Mouse (Mus musculus): ENCODE results near the gene Fam84b. TPM values are rescaled to one million over a fixed set of nuclear protein-coding genes. Genes with fewer than 3 reads are reported as not detected.
"Not testable (repeated sequence)": the region's sequence is repeated elsewhere in the genome, so short reads cannot be mapped to it uniquely, and the experiment has no call there.

The Fam84b gene
- polyA plus RNA-seq, 1 experiment from 2014 or later = 11.5 TPM

GRCm38 (mm10) chr15:60841785-60842184 is 11.8 kb downstream of the Fam84b start:
- H3K27me3 ChIP-seq (replicated peaks) = no peaks in the 10 kb centered on the region
- peaks cover 8% of the 10 kb centered on the region; the same call in 1 of the 2 replicates for H3K4me1 ChIP-seq
- H3K4me3 ChIP-seq = no peak overlapping the region
- ATAC-seq (ENCODE audit: low FRiP score, low read depth) = no peak
- no peak overlapping the region for H3K9ac ChIP-seq
- no peaks in the 10 kb centered on the region for H3K36me3 ChIP-seq
- WGBS = 61% methylated on average over 4 of the region's 4 CpGs
- no peaks in the 10 kb centered on the region for H3K9me3 ChIP-seq
- no peak overlapping the region for H3K4me2 ChIP-seq (replicated peaks)
- H3K27ac ChIP-seq = no peak overlapping the region

GRCm38 (mm10) chr15:60841312-60841711 is 12.3 kb downstream of the Fam84b start:
- not testable (repeated sequence) for H3K9ac ChIP-seq; H3K4me3 ChIP-seq; H3K9me3 ChIP-seq; ATAC-seq (ENCODE audit: low FRiP score, low read depth); H3K4me2 ChIP-seq (replicated peaks); H3K36me3 ChIP-seq; H3K27me3 ChIP-seq (replicated peaks); H3K27ac ChIP-seq; H3K4me1 ChIP-seq

GRCm38 (mm10) chr15:60840296-60840670 is 13.3 kb downstream of the Fam84b start:
- Histone ChIP-seq H3K4me1 (no peaks in the 10 kb centered on the region), H3K4me3 (no peak overlapping the region), H3K36me3 (no peaks in the 10 kb centered on the region), H3K27ac (no peak overlapping the region), H3K4me2 (replicated peaks) (no peak overlapping the region), H3K9me3 (no peaks in the 10 kb centered on the region), H3K27me3 (replicated peaks) (no peaks in the 10 kb centered on the region), H3K9ac (no peak overlapping the region)
- no peak for ATAC-seq (ENCODE audit: low FRiP score, low read depth)
- 33% methylated on average over 4 of the region's 4 CpGs for WGBS

GRCm38 (mm10) chr15:60839539-60840295 is 13.9 kb downstream of the Fam84b start:
- no peak overlapping the region for H3K4me2 ChIP-seq (replicated peaks)
- no peak for ATAC-seq (ENCODE audit: low FRiP score, low read depth)
- no peak overlapping the region for H3K27ac ChIP-seq
- no peak overlapping the region for H3K9ac ChIP-seq
- H3K4me1 ChIP-seq = no peaks in the 10 kb centered on the region
- no peak overlapping the region for H3K4me3 ChIP-seq
- WGBS = 28% methylated on average over 3 of the region's 3 CpGs
- H3K9me3 ChIP-seq = no peaks in the 10 kb centered on the region
- no peaks in the 10 kb centered on the region for H3K27me3 ChIP-seq (replicated peaks)
- no peaks in the 10 kb centered on the region for H3K36me3 ChIP-seq

- 73% methylated on average over 8 of the region's 8 CpGs for WGBS
- no peak overlapping the region for H3K4me3 ChIP-seq
- H3K4me1 ChIP-seq = no peaks in the 10 kb centered on the region
- no peak overlapping the region for H3K27ac ChIP-seq
- no peaks in the 10 kb centered on the region for H3K9me3 ChIP-seq
- no peak for ATAC-seq (ENCODE audit: low FRiP score, low read depth)
- H3K27me3 ChIP-seq (replicated peaks) = no peaks in the 10 kb centered on the region
- H3K36me3 ChIP-seq = no peaks in the 10 kb centered on the region
- H3K9ac ChIP-seq = no peak overlapping the region
- H3K4me2 ChIP-seq (replicated peaks) = no peak overlapping the region
Observed at GRCm38 (mm10) chr15:60838135-60838534, 15.4 kb downstream of the Fam84b start.

- no peak for ATAC-seq (ENCODE audit: low FRiP score, low read depth)
- H3K4me2 ChIP-seq (replicated peaks) = no peak overlapping the region
- WGBS = 91% methylated on average over 9 of the region's 9 CpGs
- H3K27me3 ChIP-seq (replicated peaks) = no peaks in the 10 kb centered on the region
- H3K9me3 ChIP-seq = no peaks in the 10 kb centered on the region
- no peak overlapping the region for H3K27ac ChIP-seq
- H3K36me3 ChIP-seq = no peaks in the 10 kb centered on the region
- H3K4me1 ChIP-seq = no peaks in the 10 kb centered on the region
- no peak overlapping the region for H3K4me3 ChIP-seq
- H3K9ac ChIP-seq = no peak overlapping the region
Observed at GRCm38 (mm10) chr15:60837719-60838118, 15.9 kb downstream of the Fam84b start.

GRCm38 (mm10) chr15:60836321-60836720 is 17.3 kb downstream of the Fam84b start:
- Histone ChIP-seq H3K9ac (no peak overlapping the region), H3K36me3 (no peaks in the 10 kb centered on the region), H3K4me1 (no peaks in the 10 kb centered on the region), H3K4me2 (replicated peaks) (no peak overlapping the region), H3K27ac (no peak overlapping the region), H3K4me3 (no peak overlapping the region), H3K9me3 (no peaks in the 10 kb centered on the region), H3K27me3 (replicated peaks) (no peaks in the 10 kb centered on the region)
- no peak for ATAC-seq (ENCODE audit: low FRiP score, low read depth)
- WGBS = 86% methylated on average over 4 of the region's 4 CpGs

GRCm38 (mm10) chr15:60834598-60835571 is 18.7 kb downstream of the Fam84b start:
- ATAC-seq (ENCODE audit: low FRiP score, low read depth) = no peak
- H3K36me3 ChIP-seq = no peaks in the 10 kb centered on the region
- 91% methylated on average over 5 of the region's 5 CpGs for WGBS
- no peaks in the 10 kb centered on the region for H3K4me1 ChIP-seq
- no peak overlapping the region for H3K4me2 ChIP-seq (replicated peaks)
- no peak overlapping the region for H3K4me3 ChIP-seq
- H3K9ac ChIP-seq = no peak overlapping the region
- no peaks in the 10 kb centered on the region for H3K27me3 ChIP-seq (replicated peaks)
- H3K27ac ChIP-seq = no peak overlapping the region
- no peaks in the 10 kb centered on the region for H3K9me3 ChIP-seq

- Histone ChIP-seq H3K36me3 (no peaks in the 10 kb centered on the region), H3K4me3 (no peak overlapping the region), H3K9me3 (no peaks in the 10 kb centered on the region), H3K4me1 (no peaks in the 10 kb centered on the region), H3K27ac (no peak overlapping the region), H3K9ac (no peak overlapping the region), H3K4me2 (replicated peaks) (no peak overlapping the region), H3K27me3 (replicated peaks) (no peaks in the 10 kb centered on the region)
- ATAC-seq (ENCODE audit: low FRiP score, low read depth) = no peak
- 50% methylated on average over 2 of the region's 2 CpGs for WGBS
Observed at GRCm38 (mm10) chr15:60833476-60834218, 19.9 kb downstream of the Fam84b start.

- Histone ChIP-seq H3K9me3 (no peaks in the 10 kb centered on the region), H3K9ac (no peak overlapping the region), H3K4me1 (no peaks in the 10 kb centered on the region), H3K36me3 (no peaks in the 10 kb centered on the region), H3K27ac (no peak overlapping the region), H3K27me3 (replicated peaks) (no peaks in the 10 kb centered on the region), H3K4me3 (no peak overlapping the region), H3K4me2 (replicated peaks) (no peak overlapping the region)
- ATAC-seq (ENCODE audit: low FRiP score, low read depth) = no peak
Observed at GRCm38 (mm10) chr15:60832586-60832985, 21.0 kb downstream of the Fam84b start.

GRCm38 (mm10) chr15:60826226-60826625 is 27.4 kb downstream of the Fam84b start:
- no peaks in the 10 kb centered on the region for H3K27me3 ChIP-seq (replicated peaks)
- H3K4me1 ChIP-seq = peaks cover 18% of the 10 kb centered on the region
- 70% methylated on average over 1 of the region's 1 CpGs for WGBS
- H3K4me2 ChIP-seq (replicated peaks) = no peak overlapping the region
- no peak for ATAC-seq (ENCODE audit: low FRiP score, low read depth)
- H3K4me3 ChIP-seq = no peak overlapping the region
- no peak overlapping the region for H3K9ac ChIP-seq
- no peaks in the 10 kb centered on the region for H3K36me3 ChIP-seq
- no peaks in the 10 kb centered on the region for H3K9me3 ChIP-seq
- no peak overlapping the region for H3K27ac ChIP-seq

- peak overlapping the region; percentile 62 for H3K9ac ChIP-seq
- H3K36me3 ChIP-seq = no peaks in the 10 kb centered on the region
- peaks cover 18% of the 10 kb centered on the region for H3K4me1 ChIP-seq
- H3K27me3 ChIP-seq (replicated peaks) = no peaks in the 10 kb centered on the region
- WGBS = 1% methylated on average over 32 of the region's 32 CpGs
- no peak overlapping the region for H3K27ac ChIP-seq
- H3K4me2 ChIP-seq (replicated peaks) = peak overlapping the region; percentile 99
- ATAC-seq (ENCODE audit: low FRiP score, low read depth) = peak; percentile 81
- no peaks in the 10 kb centered on the region for H3K9me3 ChIP-seq
- H3K4me3 ChIP-seq = peak overlapping the region; percentile 61
Observed at GRCm38 (mm10) chr15:60824751-60825227, 28.8 kb downstream of the Fam84b start.

All from neural tube, embryonic 12.5 days (tissue).